Mouse (Mus musculus) cerebellum, postnatal 14 days (tissue): Measurements from ENCODE around the gene P4ha2.
A peak's percentile ranks its signal among the peaks of the same experiment; 100 is the strongest.

ENCODE experiments used
- DNase-seq, 2 experiments: peaks; one replicate each; pipeline ENCODE4 v3.0.0; 2021; ENCODE audit warnings: mixed read lengths in 2 of 2

Gene P4ha2

DNA sequence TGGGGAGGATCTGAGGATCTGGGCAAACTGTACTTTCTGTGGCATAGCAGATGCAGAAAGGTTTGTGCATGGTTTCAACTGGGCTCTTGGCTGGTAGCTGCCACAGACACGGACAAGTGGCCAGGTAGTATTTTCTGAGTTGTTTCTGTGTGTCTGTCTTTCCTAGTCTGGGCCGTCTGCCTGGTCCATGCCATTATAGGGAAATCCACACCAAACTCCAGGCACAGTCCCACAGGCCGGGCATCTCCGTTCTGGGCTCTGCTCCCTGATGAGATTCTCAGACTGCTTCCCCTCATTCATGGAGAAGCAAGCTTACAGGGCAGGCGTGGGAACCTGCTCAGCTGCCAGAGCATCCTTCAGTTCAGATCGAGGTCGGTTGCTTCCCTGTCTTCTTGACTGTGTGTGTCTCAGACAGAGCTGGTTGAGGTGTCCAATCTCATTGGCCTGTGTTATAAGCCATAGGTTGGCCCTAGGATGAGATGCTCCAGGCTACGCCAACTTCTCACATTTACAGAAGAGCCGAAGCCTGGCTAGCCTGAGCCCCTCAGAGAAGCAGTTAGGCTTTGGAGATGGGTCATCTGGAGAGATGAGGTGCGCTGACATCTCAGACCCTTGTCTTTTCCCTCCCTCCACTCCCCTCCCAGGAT, at the start of gene P4ha2:
TSS of gene P4ha2 (plus strand) at position 51 of the 647 bp plus-strand sequence.
- peak in 1 of 2 experiments; percentile 17 for DNase-seq

- no peak for DNase-seq
Measured at GRCm38 (mm10) chr11:54050205-54050604, 49.7 kb upstream of the P4ha2 start.

- DNase-seq, result no peak
Measured at GRCm38 (mm10) chr11:54051161-54051560, 48.7 kb upstream of the P4ha2 start.

DNA sequence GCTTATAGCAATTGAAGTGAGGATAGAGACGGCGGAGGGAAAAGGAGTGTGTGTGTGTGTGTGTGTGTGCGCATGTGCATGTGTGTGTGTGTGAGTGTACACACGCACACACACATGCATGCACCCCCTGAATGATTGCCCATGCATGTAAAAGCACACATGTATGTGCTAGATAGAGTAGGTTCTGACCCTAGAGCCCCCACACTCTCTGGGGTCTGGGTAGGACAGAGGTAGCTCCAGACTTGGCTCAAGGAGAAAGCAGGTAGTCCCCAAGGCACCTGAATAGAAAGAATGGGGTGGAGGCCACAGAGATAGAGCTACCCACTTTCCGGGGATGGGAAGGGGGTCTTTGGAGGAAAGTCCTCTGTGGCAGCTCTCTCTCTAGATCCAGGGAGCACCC, 47.8 kb upstream of the P4ha2 start:
- no peak for DNase-seq

DNA sequence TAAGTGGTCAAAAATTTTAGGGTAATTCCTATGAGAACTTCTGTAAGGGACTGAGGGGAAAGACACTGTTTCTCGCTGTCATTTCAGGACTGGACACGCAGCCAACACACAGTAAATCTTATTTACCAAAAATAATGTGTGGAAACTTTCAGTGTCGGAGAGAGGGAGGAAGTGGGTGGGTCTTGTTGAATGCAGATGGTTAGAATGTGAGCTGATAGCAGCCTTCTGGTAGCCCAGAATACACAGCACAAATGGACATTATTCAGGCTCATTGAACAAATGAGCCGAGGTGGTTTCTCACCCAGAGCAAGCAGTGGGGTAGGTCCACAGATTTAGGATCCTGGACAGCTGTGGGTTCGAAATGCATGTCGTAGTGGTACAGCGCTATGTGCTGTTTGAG, 46.8 kb upstream of the P4ha2 start:
- no peak for DNase-seq

DNA sequence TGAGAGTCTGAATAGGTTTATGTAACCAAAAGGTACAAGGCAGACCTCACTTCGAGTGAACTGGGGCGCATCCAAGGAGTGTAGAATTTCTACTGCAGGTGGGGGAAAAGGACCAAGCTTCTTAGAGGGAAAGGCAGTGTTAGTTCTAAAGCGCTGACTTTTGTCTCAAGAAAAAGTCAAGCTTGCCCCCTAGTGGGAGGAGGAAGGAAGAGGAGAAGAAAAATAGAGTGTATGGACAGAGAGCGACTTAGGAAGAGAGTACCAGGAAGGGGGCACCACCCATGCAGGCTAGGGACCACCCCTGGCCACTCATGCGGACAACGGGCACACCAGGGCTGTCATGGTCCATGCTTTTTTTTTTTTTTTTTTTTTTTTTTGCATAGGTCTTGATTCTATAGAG, 45.6 kb upstream of the P4ha2 start:
- DNase-seq, result peak; percentile 81 to 85

- DNase-seq, result peak; percentile 71 to 75
Measured at GRCm38 (mm10) chr11:54056132-54056531, 43.8 kb upstream of the P4ha2 start.

- no peak for DNase-seq
Measured at GRCm38 (mm10) chr11:54057428-54057827, 42.5 kb upstream of the P4ha2 start.

- peak in 1 of 2 experiments; percentile 27 for DNase-seq
Measured at GRCm38 (mm10) chr11:54058056-54058617, 41.8 kb upstream of the P4ha2 start.

DNA sequence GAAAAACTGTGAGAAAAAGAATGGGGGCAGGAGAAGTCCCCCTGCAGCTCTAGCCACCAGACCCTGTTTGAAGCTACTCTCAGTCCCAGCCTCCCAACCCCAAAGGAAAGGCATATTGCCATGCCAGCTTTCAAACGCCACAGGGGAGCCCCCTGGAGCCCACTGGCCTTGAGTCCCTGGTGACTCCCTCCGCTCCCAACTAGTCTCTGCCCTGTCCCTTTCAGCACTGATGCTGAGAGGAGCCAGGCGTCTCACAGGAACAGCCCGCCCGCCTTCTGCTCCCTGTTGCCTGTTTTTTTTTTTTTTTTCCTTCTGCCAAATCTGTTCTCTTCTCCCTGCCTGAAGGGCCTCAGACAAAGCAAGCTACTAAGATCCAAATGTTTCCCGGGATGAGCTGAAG, 41.3 kb upstream of the P4ha2 start:
- DNase-seq, result peak; percentile 53 to 64

DNA sequence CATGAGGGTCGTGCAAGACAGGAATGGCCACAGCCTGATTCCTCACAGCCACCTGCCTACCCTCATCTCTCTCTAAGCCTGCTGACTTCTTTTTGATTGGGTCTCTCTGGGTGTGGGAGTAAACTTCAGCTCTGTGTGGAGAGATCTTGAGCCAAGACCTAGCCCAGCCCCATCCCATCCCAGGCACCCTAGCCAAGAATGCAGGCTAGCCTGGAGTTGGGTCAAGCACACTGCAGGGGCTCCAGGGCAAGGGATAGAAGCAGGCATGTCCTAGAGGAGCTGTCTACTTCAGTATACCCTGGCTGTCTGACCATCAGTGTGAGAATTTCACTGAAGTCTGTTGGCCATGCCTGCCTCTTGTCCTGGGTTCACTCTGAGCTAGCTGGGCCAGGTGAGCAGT, 40.4 kb upstream of the P4ha2 start:
- peak; percentile 33 to 37 for DNase-seq

- DNase-seq, result peak in 1 of 2 experiments; percentile 10
Measured at GRCm38 (mm10) chr11:54060316-54060715, 39.6 kb upstream of the P4ha2 start.

GRCm38 (mm10) chr11:54062086-54062752, 37.7 kb upstream of the P4ha2 start:
- peak; percentile 48 to 54 for DNase-seq

- DNase-seq, result no peak
Measured at GRCm38 (mm10) chr11:54062753-54063471, 37.0 kb upstream of the P4ha2 start.

GRCm38 (mm10) chr11:54063472-54063775, 36.5 kb upstream of the P4ha2 start:
- DNase-seq, result no peak

- peak; percentile 26 to 45 for DNase-seq
Measured at GRCm38 (mm10) chr11:54064412-54064978, 35.4 kb upstream of the P4ha2 start.

GRCm38 (mm10) chr11:54065106-54065914, 34.6 kb upstream of the P4ha2 start:
- DNase-seq, result peak in 1 of 2 experiments; percentile 7

DNA sequence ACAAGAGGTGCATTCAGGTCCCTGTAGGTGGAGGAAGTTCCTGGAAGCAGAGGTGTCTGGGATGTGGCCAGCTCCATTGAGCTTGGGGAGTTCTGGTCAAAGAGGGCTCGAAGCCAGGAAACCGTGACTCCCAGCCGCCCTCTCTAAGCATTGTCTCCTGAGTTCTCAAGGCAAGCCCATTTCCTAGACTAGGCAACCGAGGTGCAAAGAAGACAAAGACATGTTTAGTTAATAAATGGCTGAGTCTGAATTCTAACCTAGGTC, 34.0 kb upstream of the P4ha2 start:
- peak in 1 of 2 experiments; percentile 18 for DNase-seq

DNA sequence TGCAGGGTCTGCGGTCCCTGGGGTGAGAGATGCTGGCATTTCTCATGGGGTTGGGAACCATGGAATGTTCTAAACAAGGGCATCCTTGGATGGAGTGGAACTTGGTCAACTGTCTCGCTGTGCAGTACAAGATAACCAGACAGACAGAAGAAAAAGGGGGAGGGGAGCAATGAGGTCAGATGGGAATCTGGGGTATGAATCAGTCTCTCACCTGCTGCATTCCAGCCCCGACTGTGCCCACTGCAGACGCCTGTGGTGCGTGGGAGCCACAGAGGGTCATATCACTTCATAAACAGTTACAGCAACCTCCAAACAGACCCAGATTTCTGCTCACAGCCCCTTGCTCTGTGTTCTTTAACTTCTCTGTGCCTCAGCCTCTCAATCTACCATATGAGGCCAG, 33.5 kb upstream of the P4ha2 start:
- DNase-seq, result no peak

DNA sequence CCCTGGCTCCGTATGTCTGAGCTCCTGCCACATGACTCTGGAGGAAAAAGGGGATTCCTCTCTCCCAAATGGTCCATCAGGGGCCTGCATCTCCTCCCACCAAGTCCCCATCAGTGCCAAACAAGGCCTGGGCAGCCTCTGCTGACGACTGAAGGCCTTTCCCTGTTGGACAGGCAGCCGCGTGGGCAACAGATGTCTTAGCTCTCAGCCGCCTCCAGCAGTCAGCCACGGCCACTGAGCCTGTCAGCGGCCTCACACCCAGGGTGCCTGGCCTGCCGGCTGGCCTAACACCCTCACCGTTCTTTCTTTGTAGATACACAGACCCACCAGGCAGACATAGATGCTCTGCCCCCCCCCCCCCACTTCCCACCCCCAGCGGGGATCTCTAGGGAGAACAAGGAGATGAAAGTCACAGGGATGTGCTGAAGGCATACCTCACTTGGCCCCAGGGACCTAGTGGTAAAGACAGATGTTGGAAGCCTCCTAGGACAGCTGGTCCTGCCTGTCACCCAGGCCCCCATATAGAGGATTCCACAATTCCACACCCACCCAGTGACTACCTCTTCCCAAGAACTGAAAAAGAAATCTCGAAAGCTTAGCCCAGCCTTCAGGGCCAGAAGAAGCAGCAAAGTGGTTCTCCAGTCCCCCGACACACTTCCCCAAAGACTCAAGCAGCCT, 32.4 kb upstream of the P4ha2 start:
- peak in 1 of 2 experiments; percentile 44 for DNase-seq

- DNase-seq, result no peak
Measured at GRCm38 (mm10) chr11:54067996-54068519, 31.8 kb upstream of the P4ha2 start.
